Mouse (Mus musculus): ENCODE measurements around the gene Aes. TPM values are rescaled to one million over a fixed set of nuclear protein-coding genes. Genes with fewer than 3 reads are reported as not detected.
A peak's percentile ranks its signal among the peaks of the same experiment; 100 is the strongest.

The Aes gene
- polyA plus RNA-seq (2014; fragmentation: Nextera tagmentation; extraction: Ambion mirVana): 306 and 325 TPM in 2 replicates

- no peaks in the 10 kb centered on the region for H3K9me3 ChIP-seq (ENCODE audit: control insufficient read depth, low read length)
- WGBS: 1% methylated on average over 41 of the region's 53 CpGs
- 0 out of 2 replicates have a peak, but pooled peaks cover 2% of the 10 kb centered on the region for H3K36me3 ChIP-seq (ENCODE audit: control insufficient read depth, insufficient read depth, low read length)
- peak within 1 kb of the TSS; percentile 80 for H3K27ac ChIP-seq (ENCODE audit: low read depth, low read length)
- H3K4me3 ChIP-seq (ENCODE audit: low read depth, low read length): peak within 1 kb of the TSS; percentile 97
- no peaks in the 10 kb centered on the region; the same call in 1 of the 2 replicates for H3K27me3 ChIP-seq (ENCODE audit: control insufficient read depth, insufficient read depth, low read length)
- peaks cover 36% of the 10 kb centered on the region for H3K4me1 ChIP-seq (ENCODE audit: control insufficient read depth, insufficient read depth, low read length)
- H3K9ac ChIP-seq (ENCODE audit: low read length): peak within 1 kb of the TSS; percentile 99
- peak within 1 kb of the TSS; percentile 85 for H3K4me2 ChIP-seq
- DNase-seq (ENCODE audit: low spot score, missing footprints) (no peak), ATAC-seq (ENCODE audit: low FRiP score) (peak; percentile 67)
These were observed at the start of gene Aes for GRCm38 (mm10) chr10:81559163-81559626. Aes (plus strand) TSS chr10:81559488.

DNA sequence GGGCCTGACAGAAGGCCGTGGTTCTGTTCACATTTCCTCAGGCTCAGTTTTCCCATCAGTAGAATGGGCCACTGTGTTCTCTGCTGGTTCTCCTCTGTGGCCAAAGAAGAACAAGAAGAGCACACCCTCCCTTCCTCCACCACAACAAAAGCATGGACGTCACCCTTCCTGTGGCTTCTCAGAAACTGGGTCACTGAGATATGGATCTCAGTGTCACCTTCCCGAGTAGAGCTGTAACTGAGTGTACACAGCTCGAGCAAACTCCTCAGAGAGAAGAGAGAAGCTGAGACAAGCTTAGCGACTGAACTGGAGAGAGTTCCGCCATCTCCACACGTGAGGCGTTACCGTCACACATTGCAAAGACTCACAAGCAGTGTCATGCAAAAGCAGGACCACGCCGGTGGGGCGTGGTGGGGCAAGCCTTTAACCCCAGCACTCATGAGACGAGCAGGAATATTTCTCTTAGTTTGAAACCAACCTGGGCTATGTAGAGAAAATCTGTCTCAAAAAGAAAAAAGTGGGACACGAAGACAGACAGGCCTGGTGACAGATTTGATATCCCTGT is 49.0 kb upstream of the Aes start:
- Histone ChIP-seq H3K4me2 (no peak overlapping the region), H3K27ac (ENCODE audit: low read depth, low read length) (no peak overlapping the region), H3K4me1 (ENCODE audit: control insufficient read depth, insufficient read depth, low read length) (no peaks in the 10 kb centered on the region), H3K9ac (ENCODE audit: low read length) (no peak overlapping the region), H3K9me3 (ENCODE audit: control insufficient read depth, low read length) (no peaks in the 10 kb centered on the region; the same call in 1 of the 2 replicates), H3K4me3 (ENCODE audit: low read depth, low read length) (no peak overlapping the region), H3K36me3 (ENCODE audit: control insufficient read depth, insufficient read depth, low read length) (no peaks in the 10 kb centered on the region), H3K27me3 (ENCODE audit: control insufficient read depth, insufficient read depth, low read length) (no peaks in the 10 kb centered on the region)
- WGBS: 83% methylated on average over 14 of the region's 14 CpGs
- DNase-seq (ENCODE audit: low spot score, missing footprints) (no peak), ATAC-seq (ENCODE audit: low FRiP score) (no peak)

DNA sequence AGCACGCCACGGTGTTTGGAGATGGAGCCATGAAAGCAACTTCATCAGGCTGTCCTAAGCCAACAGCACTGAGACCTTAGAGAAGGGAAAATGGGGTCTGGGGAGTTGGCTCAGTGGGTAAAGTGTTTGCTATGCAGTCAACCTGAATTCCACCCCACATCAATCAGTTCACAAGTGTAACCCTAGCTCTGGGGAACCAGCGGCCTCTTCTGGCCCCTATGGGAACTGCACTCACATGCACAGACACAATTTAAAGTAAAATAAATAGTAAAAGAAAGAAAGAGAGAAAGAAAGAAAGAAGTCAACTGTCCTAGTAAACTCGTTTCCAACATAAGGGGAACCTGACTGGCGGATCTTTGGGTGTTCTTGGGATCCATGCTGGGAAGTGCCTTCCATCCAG is 45.5 kb upstream of the Aes start:
- Histone ChIP-seq H3K4me3 (ENCODE audit: low read depth, low read length) (no peak overlapping the region), H3K4me2 (no peak overlapping the region), H3K27me3 (ENCODE audit: control insufficient read depth, insufficient read depth, low read length) (no peaks in the 10 kb centered on the region), H3K9ac (ENCODE audit: low read length) (no peak overlapping the region), H3K9me3 (ENCODE audit: control insufficient read depth, low read length) (no peaks in the 10 kb centered on the region; the same call in 1 of the 2 replicates), H3K27ac (ENCODE audit: low read depth, low read length) (no peak overlapping the region), H3K4me1 (ENCODE audit: control insufficient read depth, insufficient read depth, low read length) (no peaks in the 10 kb centered on the region), H3K36me3 (ENCODE audit: control insufficient read depth, insufficient read depth, low read length) (no peaks in the 10 kb centered on the region)
- no peak for DNase-seq (ENCODE audit: low spot score, missing footprints)
- no peak for ATAC-seq (ENCODE audit: low FRiP score)
- 83% methylated on average over 5 of the region's 5 CpGs for whole genome bisulfite sequencing

GRCm38 (mm10) chr10:81517227-81517626 is 42.1 kb upstream of the Aes start:
- no peak overlapping the region for H3K9ac ChIP-seq (ENCODE audit: low read length)
- 83% methylated on average over 8 of the region's 8 CpGs for WGBS
- no peaks in the 10 kb centered on the region for H3K36me3 ChIP-seq (ENCODE audit: control insufficient read depth, insufficient read depth, low read length)
- ATAC-seq (ENCODE audit: low FRiP score): no peak
- no peak overlapping the region for H3K4me3 ChIP-seq (ENCODE audit: low read depth, low read length)
- no peak overlapping the region for H3K4me2 ChIP-seq
- H3K27ac ChIP-seq (ENCODE audit: low read depth, low read length): no peak overlapping the region
- no peaks in the 10 kb centered on the region; the same call in 1 of the 2 replicates for H3K9me3 ChIP-seq (ENCODE audit: control insufficient read depth, low read length)
- DNase-seq (ENCODE audit: low spot score, missing footprints): no peak
- H3K4me1 ChIP-seq (ENCODE audit: control insufficient read depth, insufficient read depth, low read length): no peaks in the 10 kb centered on the region
- H3K27me3 ChIP-seq (ENCODE audit: control insufficient read depth, insufficient read depth, low read length): no peaks in the 10 kb centered on the region; the same call in 1 of the 2 replicates

GRCm38 (mm10) chr10:81518546-81518945 is 40.7 kb upstream of the Aes start:
- Histone ChIP-seq H3K27me3 (ENCODE audit: control insufficient read depth, insufficient read depth, low read length) (no peaks in the 10 kb centered on the region; the same call in 1 of the 2 replicates), H3K4me3 (ENCODE audit: low read depth, low read length) (no peak overlapping the region)
- peak; percentile 93 for DNase-seq (ENCODE audit: low spot score, missing footprints)

DNA sequence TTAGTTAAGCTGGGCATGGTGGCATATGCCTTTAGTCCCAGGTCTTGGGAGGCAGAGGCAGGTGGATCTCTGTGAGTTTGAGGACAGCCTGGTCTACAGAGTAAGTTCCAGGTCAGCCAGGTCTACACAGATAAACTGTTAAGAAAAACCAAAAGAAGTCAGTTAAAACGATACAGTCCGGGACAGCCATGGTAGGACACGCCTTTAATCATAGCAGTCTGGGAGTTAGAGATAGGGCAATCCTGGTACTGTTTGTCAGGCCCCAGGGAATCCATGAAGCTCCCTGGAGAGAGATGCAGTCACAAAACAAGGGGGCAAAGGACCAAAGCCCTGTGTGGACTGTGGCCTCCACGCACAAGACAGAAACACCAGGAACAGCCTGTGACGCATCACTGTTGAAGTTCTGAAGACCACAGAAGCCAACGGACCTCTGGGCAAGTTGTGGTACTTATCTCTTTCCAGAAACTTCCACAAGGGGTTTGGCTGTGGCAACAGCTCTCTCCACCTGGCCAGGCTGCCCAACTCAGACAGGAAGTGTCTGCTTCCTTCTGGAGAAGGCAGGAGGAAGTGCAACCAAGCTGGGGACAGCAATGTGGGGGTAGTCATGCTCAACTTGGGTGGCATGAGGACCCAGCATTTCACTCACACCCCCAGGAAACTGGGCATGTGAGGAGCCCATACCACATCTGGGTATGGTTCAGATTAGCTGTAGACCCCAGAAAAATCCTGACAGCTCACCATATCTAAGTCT is 39.9 kb upstream of the Aes start:
- WGBS: 76% methylated on average over 6 of the region's 6 CpGs
- H3K4me1 ChIP-seq (ENCODE audit: control insufficient read depth, insufficient read depth, low read length): no peaks in the 10 kb centered on the region
- H3K27ac ChIP-seq (ENCODE audit: low read depth, low read length): no peak overlapping the region
- H3K4me3 ChIP-seq (ENCODE audit: low read depth, low read length): no peak overlapping the region
- no peaks in the 10 kb centered on the region for H3K36me3 ChIP-seq (ENCODE audit: control insufficient read depth, insufficient read depth, low read length)
- H3K9me3 ChIP-seq (ENCODE audit: control insufficient read depth, low read length): no peaks in the 10 kb centered on the region
- DNase-seq (ENCODE audit: low spot score, missing footprints) (no peak), ATAC-seq (ENCODE audit: low FRiP score) (no peak)
- no peaks in the 10 kb centered on the region; the same call in 1 of the 2 replicates for H3K27me3 ChIP-seq (ENCODE audit: control insufficient read depth, insufficient read depth, low read length)
- H3K9ac ChIP-seq (ENCODE audit: low read length): no peak overlapping the region
- no peak overlapping the region for H3K4me2 ChIP-seq

More at GRCm38 (mm10) chr10:81518546-81518945, 40.7 kb upstream of the Aes start:
- Histone ChIP-seq H3K4me2 (no peak overlapping the region), H3K36me3 (ENCODE audit: control insufficient read depth, insufficient read depth, low read length) (no peaks in the 10 kb centered on the region), H3K9me3 (ENCODE audit: control insufficient read depth, low read length) (no peaks in the 10 kb centered on the region; the same call in 1 of the 2 replicates), H3K9ac (ENCODE audit: low read length) (no peak overlapping the region), H3K4me1 (ENCODE audit: control insufficient read depth, insufficient read depth, low read length) (no peaks in the 10 kb centered on the region), H3K27ac (ENCODE audit: low read depth, low read length) (no peak overlapping the region)
- WGBS: 14% methylated on average over 4 of the region's 4 CpGs
- peak; percentile 62; the same call in 1 of the 2 replicates for ATAC-seq (ENCODE audit: low FRiP score)

DNA sequence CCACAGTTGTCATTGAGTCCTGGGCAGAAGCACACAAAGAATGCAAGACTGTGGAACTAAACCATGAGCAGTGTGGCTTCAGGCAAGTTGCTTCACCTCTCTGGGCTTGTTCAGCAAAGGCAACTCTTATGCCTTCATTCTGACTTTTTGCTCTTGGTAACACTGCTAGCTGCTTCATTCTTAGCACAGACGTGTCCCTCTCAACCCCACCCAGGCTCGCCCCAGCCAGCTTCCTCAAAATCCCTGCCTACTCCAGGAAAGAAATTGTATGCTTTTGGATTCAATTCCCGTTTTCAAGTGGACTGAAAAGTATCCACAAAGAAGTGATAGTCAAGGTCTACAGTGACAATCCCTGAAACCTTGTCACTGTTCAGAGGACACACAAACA is 39.3 kb upstream of the Aes start:
- H3K9ac ChIP-seq (ENCODE audit: low read length): no peak overlapping the region
- no peaks in the 10 kb centered on the region for H3K4me1 ChIP-seq (ENCODE audit: control insufficient read depth, insufficient read depth, low read length)
- no peaks in the 10 kb centered on the region for H3K36me3 ChIP-seq (ENCODE audit: control insufficient read depth, insufficient read depth, low read length)
- 81% methylated on average over 3 of the region's 3 CpGs for WGBS
- H3K9me3 ChIP-seq (ENCODE audit: control insufficient read depth, low read length): no peaks in the 10 kb centered on the region
- H3K27me3 ChIP-seq (ENCODE audit: control insufficient read depth, insufficient read depth, low read length): no peaks in the 10 kb centered on the region; the same call in 1 of the 2 replicates
- no peak overlapping the region for H3K4me3 ChIP-seq (ENCODE audit: low read depth, low read length)
- H3K4me2 ChIP-seq: no peak overlapping the region
- H3K27ac ChIP-seq (ENCODE audit: low read depth, low read length): no peak overlapping the region
- DNase-seq (ENCODE audit: low spot score, missing footprints) (no peak), ATAC-seq (ENCODE audit: low FRiP score) (no peak)

DNA sequence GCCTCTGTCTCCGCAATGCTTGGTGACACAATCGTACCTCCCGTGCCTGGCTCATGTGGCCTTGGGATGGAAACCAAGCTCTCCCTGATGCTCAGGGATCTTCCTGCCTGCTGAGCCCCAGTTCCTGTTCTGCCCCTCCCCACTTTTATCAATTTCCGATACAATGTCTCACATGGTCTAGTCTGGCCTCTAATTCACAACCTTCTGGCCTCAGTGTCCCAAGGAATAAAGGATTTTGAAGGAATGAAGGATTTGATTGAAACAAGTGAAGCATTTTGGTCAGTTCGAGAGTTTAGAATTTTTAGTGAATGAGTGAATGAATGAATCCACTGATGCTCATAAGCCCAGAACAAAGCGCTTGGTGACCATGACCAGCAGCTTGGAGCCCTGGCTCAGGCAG is 36.1 kb upstream of the Aes start:
- ATAC-seq (ENCODE audit: low FRiP score) (no peak), DNase-seq (ENCODE audit: low spot score, missing footprints) (no peak)
- Histone ChIP-seq H3K9me3 (ENCODE audit: control insufficient read depth, low read length) (no peaks in the 10 kb centered on the region), H3K27me3 (ENCODE audit: control insufficient read depth, insufficient read depth, low read length) (no peaks in the 10 kb centered on the region; the same call in 1 of the 2 replicates), H3K27ac (ENCODE audit: low read depth, low read length) (no peak overlapping the region), H3K4me3 (ENCODE audit: low read depth, low read length) (no peak overlapping the region), H3K4me2 (no peak overlapping the region), H3K9ac (ENCODE audit: low read length) (no peak overlapping the region), H3K4me1 (ENCODE audit: control insufficient read depth, insufficient read depth, low read length) (no peaks in the 10 kb centered on the region), H3K36me3 (ENCODE audit: control insufficient read depth, insufficient read depth, low read length) (no peaks in the 10 kb centered on the region)
- WGBS: 73% methylated on average over 6 of the region's 6 CpGs

DNA sequence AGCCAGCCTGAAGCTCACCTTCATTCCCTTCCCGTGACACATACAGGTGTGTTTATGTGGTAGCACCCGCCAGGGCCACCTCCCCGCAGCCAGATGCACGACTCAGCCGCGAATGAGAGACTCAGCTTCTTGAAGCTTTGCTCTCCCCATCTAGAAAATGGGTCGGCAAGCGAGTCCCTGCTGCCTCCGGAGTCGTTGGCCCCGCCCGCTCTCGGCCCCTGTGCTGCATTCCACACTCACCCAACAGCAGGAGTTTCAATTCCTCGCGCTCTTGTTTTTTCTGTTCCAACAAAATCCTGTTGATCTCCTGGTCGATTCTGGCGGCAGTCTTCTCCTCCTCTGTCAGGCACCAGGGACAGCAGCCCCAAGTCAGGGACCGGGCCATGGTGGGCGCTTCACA is 35.7 kb upstream of the Aes start:
- H3K9me3 ChIP-seq (ENCODE audit: control insufficient read depth, low read length): no peaks in the 10 kb centered on the region
- no peaks in the 10 kb centered on the region for H3K36me3 ChIP-seq (ENCODE audit: control insufficient read depth, insufficient read depth, low read length)
- no peaks in the 10 kb centered on the region for H3K4me1 ChIP-seq (ENCODE audit: control insufficient read depth, insufficient read depth, low read length)
- H3K9ac ChIP-seq (ENCODE audit: low read length): no peak overlapping the region
- 23% methylated on average over 19 of the region's 19 CpGs for WGBS
- no peak for DNase-seq (ENCODE audit: low spot score, missing footprints)
- no peak overlapping the region for H3K4me3 ChIP-seq (ENCODE audit: low read depth, low read length)
- ATAC-seq (ENCODE audit: low FRiP score): no peak
- no peak overlapping the region for H3K27ac ChIP-seq (ENCODE audit: low read depth, low read length)
- H3K4me2 ChIP-seq: no peak overlapping the region
- no peaks in the 10 kb centered on the region; the same call in 1 of the 2 replicates for H3K27me3 ChIP-seq (ENCODE audit: control insufficient read depth, insufficient read depth, low read length)

All from midbrain, embryonic 11.5 days (tissue).